Mouse (Mus musculus) forebrain, embryonic 16.5 days (tissue): Measurements from ENCODE around the gene Rnh1. TPM values are rescaled to one million over a fixed set of nuclear protein-coding genes. Genes with fewer than 3 reads are reported as not detected.

ENCODE experiments used
- ATAC-seq: fragments of 200-750 bp; cut with Nextera tagmentation; 2 replicates; pipeline ENCODE4 v1.8.0; 2017; ENCODE audit warnings: mild to moderate bottlenecking, moderate library complexity
- H3K27ac ChIP-seq: fragments of 300-500 bp; sonication (generic); 2 replicates; pipeline ENCODE4 v1.5.1; 2014; ENCODE audit warnings: low read length, control low read depth
- H3K27me3 ChIP-seq: fragments of 300-500 bp; sonication (generic); replicated peaks from 2 replicates; pipeline ENCODE4 v1.6.1; 2014; ENCODE audit warnings: low read length; ENCODE audit not compliant: control insufficient read depth, insufficient read depth
- H3K36me3 ChIP-seq: fragments of 300-500 bp; sonication (generic); 2 replicates; pipeline ENCODE4 v1.6.1; 2014; ENCODE audit not compliant: control insufficient read depth, insufficient read depth
- H3K4me1 ChIP-seq: fragments of 300-500 bp; sonication (generic); replicated peaks from 2 replicates; pipeline ENCODE4 v1.6.1; 2014; ENCODE audit warnings: low read length; ENCODE audit not compliant: control insufficient read depth, insufficient read depth
- H3K4me2 ChIP-seq: fragments of 300-500 bp; sonication (generic); 2 replicates; pipeline ENCODE4 v1.6.1; 2014; ENCODE audit warnings: mild to moderate bottlenecking, low read length, control low read depth
- H3K4me3 ChIP-seq: fragments of 300-500 bp; sonication (generic); replicated peaks from 2 replicates; pipeline ENCODE4 v1.5.1; 2014; ENCODE audit warnings: mild to moderate bottlenecking, low read length, control low read depth
- H3K9ac ChIP-seq: fragments of 300-500 bp; sonication (generic); replicated peaks from 2 replicates; pipeline ENCODE4 v1.6.1; 2014; ENCODE audit warnings: low read depth, low read length, control low read depth
- H3K9me3 ChIP-seq: fragments of 300-500 bp; sonication (generic); 2 replicates; pipeline ENCODE4 v1.6.1; 2016; ENCODE audit warnings: low read length; ENCODE audit not compliant: control insufficient read depth
- WGBS: fragments of 180-500 bp; shearing (Covaris S2); extraction: QIAGEN DNeasy Blood & Tissue Kit; methylation state at CpG from one replicate; pipeline ENCODE4 v1.1.7; 2014; 5-methylcytosine and 5-hydroxymethylcytosine counted together
- polyA plus RNA-seq: library from polyadenylated mRNA; unstranded; fragments of >200 nt; fragmentation: Nextera tagmentation; extraction: Ambion mirVana; gene quantifications from 2 replicates; pipeline ENCODE4 v1.2.1, GENCODE M21; 2015

Rnh1 gene
- polyA plus RNA-seq, 1 experiment from 2014 or later: 41.0 TPM

DNA sequence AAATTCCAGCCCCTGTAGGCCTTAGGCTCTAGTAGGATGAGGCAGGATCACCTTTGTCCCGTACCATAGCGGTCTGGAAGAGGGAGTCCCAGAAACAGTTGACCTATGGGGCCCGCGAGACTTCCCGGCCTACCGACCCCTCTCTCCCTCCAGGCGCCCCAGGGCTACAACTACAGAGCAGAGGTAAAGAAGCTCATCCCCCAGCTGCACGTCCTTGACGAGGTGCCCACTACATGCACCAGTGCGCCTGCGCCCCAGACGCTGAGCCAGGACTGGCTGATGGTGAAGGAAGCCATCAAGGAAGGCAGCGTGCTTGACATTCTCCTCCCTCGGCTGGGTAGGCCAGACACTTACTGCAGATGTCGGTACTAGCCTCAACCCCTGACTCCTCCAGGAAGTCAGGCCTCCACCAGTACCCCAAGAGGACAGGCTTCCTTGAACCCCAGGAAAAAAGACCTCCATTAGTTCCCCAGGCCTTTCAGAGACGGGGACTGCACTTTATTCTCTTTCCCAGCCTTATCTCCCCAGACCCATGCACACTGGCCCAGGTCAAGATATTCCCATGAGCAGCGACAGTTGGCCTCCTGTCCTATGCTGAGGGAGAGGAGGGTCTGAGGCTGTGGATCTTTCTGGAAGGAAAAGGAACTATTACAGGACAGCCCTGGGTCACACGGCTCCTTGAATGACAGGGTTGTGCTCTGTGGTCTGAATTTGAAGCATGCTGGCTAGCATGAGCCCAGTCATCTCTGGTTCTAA, 33.7 kb upstream of the Rnh1 start:
- Histone ChIP-seq H3K27ac (no peak overlapping the region), H3K4me1 (no peaks in the 10 kb centered on the region), H3K4me2 (no peak overlapping the region), H3K27me3 (no peaks in the 10 kb centered on the region), H3K9me3 (no peaks in the 10 kb centered on the region), H3K36me3 (no peaks in the 10 kb centered on the region), H3K4me3 (no peak overlapping the region), H3K9ac (no peak overlapping the region)
- ATAC-seq: no peak
- WGBS: 93% methylated on average over 18 of the region's 18 CpGs

DNA sequence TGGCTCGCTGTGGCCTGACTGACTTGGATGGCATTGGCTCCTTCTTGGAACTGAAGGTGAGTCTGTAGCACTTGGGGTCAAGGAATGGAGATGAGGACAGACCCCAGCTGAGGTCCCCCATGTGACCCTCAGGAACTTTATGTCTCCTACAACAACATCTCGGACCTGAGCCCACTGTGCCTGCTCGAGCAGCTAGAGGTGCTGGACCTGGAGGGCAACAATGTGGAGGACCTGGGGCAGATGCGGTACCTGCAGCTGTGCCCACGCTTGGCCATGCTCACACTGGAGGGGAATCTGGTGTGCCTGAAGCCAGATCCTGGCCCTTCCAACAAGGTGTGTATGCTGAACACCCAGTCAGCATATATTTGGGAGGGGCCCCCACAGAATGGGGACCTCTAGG, 32.8 kb upstream of the Rnh1 start:
- no peak for ATAC-seq
- no peak overlapping the region for H3K4me3 ChIP-seq
- H3K9me3 ChIP-seq: no peaks in the 10 kb centered on the region
- no peak overlapping the region for H3K9ac ChIP-seq
- no peak overlapping the region for H3K4me2 ChIP-seq
- no peaks in the 10 kb centered on the region for H3K27me3 ChIP-seq
- WGBS: 88% methylated on average over 5 of the region's 5 CpGs
- H3K27ac ChIP-seq: no peak overlapping the region
- no peaks in the 10 kb centered on the region for H3K4me1 ChIP-seq
- no peaks in the 10 kb centered on the region for H3K36me3 ChIP-seq

DNA sequence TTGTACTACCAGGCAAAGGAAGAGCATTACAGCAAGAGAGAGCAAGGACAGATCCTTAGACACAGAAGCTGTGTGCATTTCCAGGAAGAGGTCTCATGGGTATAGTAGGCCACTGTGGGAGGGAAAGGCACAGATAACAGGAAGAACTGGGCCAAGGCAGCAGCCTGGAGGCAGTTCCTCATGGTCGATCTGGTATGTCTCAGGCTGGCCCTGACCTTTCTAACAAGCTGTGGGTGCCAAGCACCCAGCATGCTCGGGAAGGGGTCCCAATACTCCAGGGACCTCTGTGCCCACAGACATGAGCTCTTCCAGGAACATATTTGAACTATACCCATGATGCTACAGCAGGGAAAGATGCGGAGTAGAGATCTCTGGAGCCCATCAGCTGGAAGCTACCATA, 31.9 kb upstream of the Rnh1 start:
- 84% methylated on average over 3 of the region's 3 CpGs for WGBS
- Histone ChIP-seq H3K4me3 (no peak overlapping the region), H3K4me2 (no peak overlapping the region), H3K36me3 (no peaks in the 10 kb centered on the region), H3K9me3 (no peaks in the 10 kb centered on the region), H3K27ac (no peak overlapping the region), H3K9ac (no peak overlapping the region), H3K27me3 (no peaks in the 10 kb centered on the region), H3K4me1 (no peaks in the 10 kb centered on the region)
- ATAC-seq: no peak

DNA sequence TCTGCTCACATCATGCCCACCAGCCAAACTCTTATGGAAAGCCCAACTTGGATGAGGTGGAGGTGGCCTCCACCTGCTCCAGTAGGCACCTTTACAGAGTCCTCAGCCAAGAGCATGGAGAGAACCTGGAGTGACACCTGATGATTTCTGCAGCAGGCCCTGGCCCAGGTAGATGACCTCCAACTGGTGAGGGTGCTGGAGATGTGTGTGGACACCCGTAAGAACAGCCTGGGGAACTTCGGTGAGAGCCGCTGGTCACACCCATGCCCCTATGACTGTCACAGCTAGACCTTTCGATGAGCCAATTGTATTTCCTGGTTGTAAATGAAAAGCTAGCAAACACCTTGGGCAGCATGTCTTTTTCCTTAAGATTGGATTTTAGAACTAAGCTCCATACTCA, 25.5 kb upstream of the Rnh1 start:
- WGBS: 94% methylated on average over 4 of the region's 4 CpGs
- no peak overlapping the region for H3K27ac ChIP-seq
- ATAC-seq: no peak
- no peak overlapping the region for H3K4me3 ChIP-seq
- H3K4me1 ChIP-seq: peaks cover 11% of the 10 kb centered on the region
- H3K27me3 ChIP-seq: no peaks in the 10 kb centered on the region
- no peak overlapping the region for H3K4me2 ChIP-seq
- no peaks in the 10 kb centered on the region for H3K36me3 ChIP-seq
- no peak overlapping the region for H3K9ac ChIP-seq
- H3K9me3 ChIP-seq: no peaks in the 10 kb centered on the region

DNA sequence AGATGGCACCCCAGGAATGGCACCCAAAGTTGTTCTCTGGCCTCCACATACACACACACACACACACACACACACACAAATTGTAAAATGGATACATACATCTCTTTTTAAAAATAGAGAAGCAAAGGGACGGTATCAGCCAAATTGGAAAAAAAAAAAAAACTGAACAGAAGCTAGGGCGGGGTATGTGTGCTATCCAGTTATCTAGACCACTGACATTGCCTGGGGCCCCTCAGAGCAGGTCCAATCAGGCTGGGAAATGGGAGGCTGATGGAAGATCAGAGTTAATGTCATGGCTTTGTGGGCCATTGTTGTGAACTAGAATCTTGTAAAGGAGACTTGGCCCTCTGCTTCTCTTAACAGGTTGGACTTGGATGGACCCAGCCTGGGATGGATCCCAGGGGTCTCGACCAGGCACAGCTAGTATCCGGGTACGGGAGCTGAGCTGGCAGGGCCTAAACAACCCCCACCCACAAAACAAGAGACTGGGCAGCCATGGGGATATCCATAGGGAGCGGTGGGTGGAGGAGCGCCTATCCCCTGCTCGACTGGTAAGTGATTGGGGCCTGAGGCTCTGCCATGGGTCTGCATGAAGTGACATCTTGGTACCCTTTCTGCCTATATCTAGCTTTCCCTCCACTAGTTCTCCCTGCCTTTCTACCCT, 24.1 kb upstream of the Rnh1 start:
- Histone ChIP-seq H3K4me2 (no peak overlapping the region), H3K27ac (no peak overlapping the region), H3K9ac (no peak overlapping the region), H3K9me3 (no peaks in the 10 kb centered on the region), H3K4me1 (peaks cover 20% of the 10 kb centered on the region), H3K27me3 (no peaks in the 10 kb centered on the region), H3K4me3 (no peak overlapping the region), H3K36me3 (no peaks in the 10 kb centered on the region; the same call in 1 of the 2 replicates)
- 89% methylated on average over 8 of the region's 8 CpGs for WGBS
- ATAC-seq: no peak

DNA sequence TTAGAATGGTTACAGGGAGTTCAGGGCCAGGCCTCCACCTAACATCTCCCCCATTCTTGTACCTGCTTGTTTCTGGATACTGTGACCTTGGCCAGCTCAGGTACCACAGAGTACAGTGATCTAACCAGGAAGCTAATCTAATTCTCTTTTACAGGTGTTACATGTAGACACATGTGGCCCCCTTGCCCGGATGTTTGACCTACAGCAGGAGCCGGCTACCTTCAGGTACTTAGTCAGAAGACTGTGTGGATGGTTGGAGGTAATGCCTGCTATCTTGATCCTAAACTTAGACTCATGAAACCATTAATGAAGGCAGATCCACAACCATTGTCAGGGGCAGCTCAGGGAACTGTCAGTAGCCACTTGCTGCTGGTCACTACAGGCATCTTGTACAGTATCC, 23.1 kb upstream of the Rnh1 start:
- no peaks in the 10 kb centered on the region for H3K27me3 ChIP-seq
- H3K4me2 ChIP-seq: no peak overlapping the region; the same call in 1 of the 2 replicates
- peaks cover 6% of the 10 kb centered on the region; the same call in 1 of the 2 replicates for H3K36me3 ChIP-seq
- no peak overlapping the region for H3K9ac ChIP-seq
- no peak for ATAC-seq
- H3K4me1 ChIP-seq: peaks cover 20% of the 10 kb centered on the region
- no peak overlapping the region for H3K4me3 ChIP-seq
- H3K9me3 ChIP-seq: no peaks in the 10 kb centered on the region
- no peak overlapping the region for H3K27ac ChIP-seq
- 93% methylated on average over 2 of the region's 2 CpGs for WGBS

DNA sequence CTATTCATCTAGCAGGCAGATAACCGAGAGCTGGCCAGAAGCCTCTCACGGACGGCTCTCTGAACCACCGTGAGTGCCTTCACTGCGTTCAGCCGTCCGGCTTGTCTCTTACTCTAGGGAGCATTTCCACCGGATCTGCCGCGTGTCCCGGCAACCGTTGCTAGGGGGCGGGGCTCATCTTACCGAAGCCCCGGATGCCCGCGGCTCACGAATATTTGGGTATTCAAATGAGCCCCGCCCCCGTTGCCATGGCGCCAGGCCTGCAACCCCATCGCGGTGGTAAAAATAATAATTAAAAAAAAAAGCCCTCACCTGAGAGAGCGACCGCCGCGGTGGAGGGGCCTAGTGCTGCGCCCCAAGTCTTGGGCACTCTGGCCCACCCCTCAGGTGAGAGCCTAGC, 22.2 kb upstream of the Rnh1 start:
- no peaks in the 10 kb centered on the region for H3K27me3 ChIP-seq
- peak overlapping the region; percentile 88 for H3K4me3 ChIP-seq
- peak overlapping the region; percentile 99 for H3K4me2 ChIP-seq
- under 1% methylated on average over 28 of the region's 28 CpGs for WGBS
- H3K9me3 ChIP-seq: no peaks in the 10 kb centered on the region
- peak overlapping the region; percentile 80 for H3K27ac ChIP-seq
- H3K9ac ChIP-seq: peak overlapping the region; percentile 65
- H3K4me1 ChIP-seq: peaks cover 20% of the 10 kb centered on the region
- H3K36me3 ChIP-seq: peaks cover 15% of the 10 kb centered on the region; the same call in 1 of the 2 replicates
- peak; percentile 43 for ATAC-seq

DNA sequence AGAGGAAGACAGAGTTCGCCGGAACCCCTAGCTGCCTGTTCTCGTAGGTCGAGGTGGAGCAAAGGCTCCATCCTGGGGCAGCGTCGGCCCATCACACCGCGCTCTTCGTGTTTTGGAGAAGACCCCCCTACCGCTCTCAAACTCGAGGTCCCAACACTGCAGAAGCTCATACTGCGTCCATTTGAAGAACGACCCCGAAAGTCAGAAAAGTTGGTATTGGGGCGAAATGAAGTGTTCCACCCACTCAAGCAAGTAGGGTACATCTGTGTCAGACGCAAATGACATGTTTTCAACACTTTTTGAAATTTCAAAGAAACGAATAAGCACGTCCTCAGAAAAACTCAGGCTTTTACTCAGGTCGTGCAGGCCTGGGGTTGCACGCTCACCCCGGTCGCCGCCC, 21.8 kb upstream of the Rnh1 start:
- Histone ChIP-seq H3K27ac (peak overlapping the region; percentile 80), H3K36me3 (peaks cover 17% of the 10 kb centered on the region), H3K4me1 (peaks cover 20% of the 10 kb centered on the region), H3K4me2 (peak overlapping the region; percentile 99), H3K9me3 (no peaks in the 10 kb centered on the region), H3K9ac (peak overlapping the region; percentile 65), H3K27me3 (no peaks in the 10 kb centered on the region), H3K4me3 (peak overlapping the region; percentile 88)
- WGBS: under 1% methylated on average over 23 of the region's 23 CpGs
- ATAC-seq: no peak

DNA sequence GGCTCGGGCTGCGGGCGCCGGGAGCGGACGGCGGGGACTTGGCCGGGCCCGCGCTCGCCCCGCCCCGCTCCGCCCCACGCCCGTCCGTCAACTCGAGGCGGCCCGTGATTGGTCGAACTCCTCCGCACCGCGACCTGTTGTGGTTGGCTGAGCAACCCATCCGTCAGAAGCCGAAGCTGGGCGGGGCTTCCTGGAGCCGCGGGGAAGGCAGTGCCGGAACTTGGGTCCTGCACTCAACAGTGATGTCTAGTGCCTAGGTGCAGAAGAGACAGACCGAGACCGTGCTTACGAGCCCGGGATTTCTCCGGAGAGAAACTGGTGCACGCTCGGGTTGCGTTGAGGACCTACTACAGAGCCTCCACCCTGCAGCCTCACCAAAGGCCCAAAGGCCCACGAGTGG, 21.3 kb upstream of the Rnh1 start, which contains the start of the genes Hras and Lrrc56:
Gene Hras, minus strand, starts transcription at position 58 of the 400 bp plus-strand sequence.
Gene Lrrc56, plus strand, starts transcription at position 210 of the 400 bp plus-strand sequence.
- Histone ChIP-seq H3K4me2 (peak within 1 kb of the TSS; percentile 99), H3K4me3 (peak within 1 kb of the TSS; percentile 88), H3K9ac (peak within 1 kb of the TSS; percentile 96), H3K36me3 (peaks cover 22% of the 10 kb centered on the region), H3K9me3 (no peaks in the 10 kb centered on the region), H3K27me3 (no peaks in the 10 kb centered on the region), H3K4me1 (peaks cover 20% of the 10 kb centered on the region), H3K27ac (peak within 1 kb of the TSS; percentile 80)
- peak; percentile 94 for ATAC-seq
- under 1% methylated on average over 39 of the region's 39 CpGs for WGBS
